Mouse (Mus musculus): Measurements from ENCODE around the gene Gm1110. TPM values are rescaled to one million over a fixed set of nuclear protein-coding genes. Genes with fewer than 3 reads are reported as not detected.
"Not testable (repeated sequence)": the region's sequence is repeated elsewhere in the genome, so short reads cannot be mapped to it uniquely, and the experiment has no call there.

Gene Gm1110
- total RNA-seq (2014; fragmentation: Nextera tagmentation) (not detected in 2 replicates), total RNA-seq (2017) (0.22 TPM in 1 of 2 replicates, not detected in the other), polyA plus RNA-seq (2012) (not detected in 2 replicates)

DNA sequence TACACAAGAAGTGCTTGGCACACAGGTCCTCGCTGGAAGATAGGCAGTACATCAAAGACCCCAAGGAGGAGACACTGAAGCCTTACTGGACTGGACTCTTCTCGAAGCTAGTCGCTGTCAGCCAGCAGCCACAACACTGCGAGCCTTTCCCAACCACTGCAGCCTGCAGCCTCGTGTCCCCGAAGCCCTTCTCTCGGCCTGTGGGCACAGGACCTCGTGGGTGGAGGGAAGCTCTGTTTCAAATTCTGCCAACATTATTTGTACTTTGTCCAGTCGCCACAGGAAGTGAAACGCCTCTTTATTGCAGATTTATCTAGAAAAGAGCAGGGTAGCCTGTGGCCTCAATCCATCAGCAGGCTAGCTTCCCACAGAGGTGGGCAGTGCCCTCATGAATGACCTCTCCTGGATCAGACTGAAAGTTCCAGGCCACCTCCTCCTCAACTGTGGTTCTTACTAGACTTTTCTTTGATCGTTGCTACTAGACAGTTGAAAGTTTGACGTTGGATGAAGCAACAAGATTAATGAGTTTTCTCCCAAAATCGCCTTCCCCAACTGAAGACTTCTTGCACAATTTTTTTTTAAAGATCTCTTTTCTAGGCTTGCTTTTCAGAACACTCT is at the start of gene Gm1110:
Gene Gm1110 (minus strand): TSS at position 203 of the 618 bp plus-strand sequence.
- TF ChIP-seq POLR2AphosphoS5 (IDR thresholded peaks at IDR 0.05; ENCODE audit: insufficient replicate concordance, low read depth, low read length): no peak
- no peak for TF ChIP-seq GATA1 (IDR thresholded peaks at IDR 0.05; ENCODE audit: borderline replicate concordance, low read length)
- no peak for TF ChIP-seq CTCF (IDR thresholded peaks at IDR 0.05; ENCODE audit: low read depth, low read length)
- TF ChIP-seq GATA2 (IDR thresholded peaks at IDR 0.05; ENCODE audit: borderline replicate concordance, low read depth, low read length): no peak
- no peak for TF ChIP-seq TAL1 (conservative IDR thresholded peaks at IDR 0.05; ENCODE audit: low read depth, low read length)
- no peak for ATAC-seq (ENCODE audit: extremely low read depth, insufficient number of reproducible peaks, low FRiP score, poor library complexity, severe bottlenecking)
- H3K4me3 ChIP-seq (ENCODE audit: low read depth, low read length): no peak within 1 kb of the TSS

DNA sequence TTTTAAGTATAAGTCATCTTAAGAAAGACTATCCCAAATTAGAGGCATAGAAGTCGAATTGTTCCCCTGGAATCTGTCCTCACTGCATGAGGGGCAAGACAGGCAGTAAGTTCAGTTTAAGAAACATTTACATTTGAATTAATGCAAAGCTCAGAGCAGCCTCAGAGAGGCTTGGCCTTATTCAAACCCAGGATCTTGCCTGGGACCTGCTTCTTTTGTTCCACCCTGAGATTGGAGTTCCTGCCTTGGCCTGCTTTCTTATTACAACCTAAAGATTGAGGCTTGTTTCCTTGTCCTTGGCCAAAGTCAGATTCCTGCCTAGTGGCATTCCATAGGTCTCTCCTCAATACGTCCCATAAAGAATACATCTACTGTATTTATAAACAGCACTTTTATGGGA is 24.9 kb upstream of the Gm1110 start:
- DNase-seq (ENCODE audit: low spot score): no peak
- no peaks in the 10 kb centered on the region for H3K36me3 ChIP-seq (replicated peaks)
- TF ChIP-seq POLR2AphosphoS5 (IDR thresholded peaks at IDR 0.05; ENCODE audit: insufficient replicate concordance, low read depth, low read length) (no peak), CTCF (IDR thresholded peaks at IDR 0.05; ENCODE audit: low read depth, low read length) (no peak), GATA1 (IDR thresholded peaks at IDR 0.05; ENCODE audit: borderline replicate concordance, low read length) (no peak), TAL1 (conservative IDR thresholded peaks at IDR 0.05; ENCODE audit: low read depth, low read length) (no peak), GATA2 (IDR thresholded peaks at IDR 0.05; ENCODE audit: borderline replicate concordance, low read depth, low read length) (no peak)
- H3K4me1 ChIP-seq (ENCODE audit: insufficient read depth, low read depth, low read length): no peaks in the 10 kb centered on the region
- no peaks in the 10 kb centered on the region for H3K9me3 ChIP-seq (replicated peaks)
- no peak for ATAC-seq (ENCODE audit: extremely low read depth, insufficient number of reproducible peaks, low FRiP score, poor library complexity, severe bottlenecking)
- no peaks in the 10 kb centered on the region for H3K27me3 ChIP-seq (ENCODE audit: insufficient read depth, low read length)
- H3K4me3 ChIP-seq (ENCODE audit: low read depth, low read length): no peak overlapping the region

More for the DNA sequence above, at the start of gene Gm1110:
- Histone ChIP-seq H3K36me3 (replicated peaks) (no peaks in the 10 kb centered on the region), H3K27me3 (ENCODE audit: insufficient read depth, low read length) (peaks cover 3% of the 10 kb centered on the region; the same call in 1 of the 2 replicates), H3K4me1 (ENCODE audit: insufficient read depth, low read depth, low read length) (no peaks in the 10 kb centered on the region), H3K9me3 (replicated peaks) (no peaks in the 10 kb centered on the region)
- DNase-seq (ENCODE audit: low spot score): no peak

- TF ChIP-seq CTCF (IDR thresholded peaks at IDR 0.05; ENCODE audit: low read depth, low read length): no peak
- no peak for TF ChIP-seq POLR2AphosphoS5 (IDR thresholded peaks at IDR 0.05; ENCODE audit: insufficient replicate concordance, low read depth, low read length)
- TF ChIP-seq GATA2 (IDR thresholded peaks at IDR 0.05; ENCODE audit: borderline replicate concordance, low read depth, low read length): no peak
- no peak for TF ChIP-seq GATA1 (IDR thresholded peaks at IDR 0.05; ENCODE audit: borderline replicate concordance, low read length)
- TF ChIP-seq TAL1 (conservative IDR thresholded peaks at IDR 0.05; ENCODE audit: low read depth, low read length): no peak
- Histone ChIP-seq H3K4me1 (ENCODE audit: insufficient read depth, low read depth, low read length) (no peaks in the 10 kb centered on the region), H3K9me3 (replicated peaks) (no peaks in the 10 kb centered on the region), H3K27me3 (ENCODE audit: insufficient read depth, low read length) (peaks cover 3% of the 10 kb centered on the region; the same call in 1 of the 2 replicates), H3K4me3 (ENCODE audit: low read depth, low read length) (no peak overlapping the region), H3K36me3 (replicated peaks) (no peaks in the 10 kb centered on the region)
- ATAC-seq (ENCODE audit: extremely low read depth, insufficient number of reproducible peaks, low FRiP score, poor library complexity, severe bottlenecking) (no peak), DNase-seq (ENCODE audit: low spot score) (no peak)
Measured at GRCm38 (mm10) chr9:26924146-26924545, 1.2 kb upstream of the Gm1110 start.

- H3K27me3 ChIP-seq (ENCODE audit: insufficient read depth, low read length): peaks cover 3% of the 10 kb centered on the region; the same call in 1 of the 2 replicates
- H3K36me3 ChIP-seq (replicated peaks): no peaks in the 10 kb centered on the region
- DNase-seq (ENCODE audit: low spot score) (no peak), ATAC-seq (ENCODE audit: extremely low read depth, insufficient number of reproducible peaks, low FRiP score, poor library complexity, severe bottlenecking) (no peak)
- TF ChIP-seq CTCF (IDR thresholded peaks at IDR 0.05; ENCODE audit: low read depth, low read length) (no peak), GATA1 (IDR thresholded peaks at IDR 0.05; ENCODE audit: borderline replicate concordance, low read length) (no peak), POLR2AphosphoS5 (IDR thresholded peaks at IDR 0.05; ENCODE audit: insufficient replicate concordance, low read depth, low read length) (no peak), GATA2 (IDR thresholded peaks at IDR 0.05; ENCODE audit: borderline replicate concordance, low read depth, low read length) (no peak), TAL1 (conservative IDR thresholded peaks at IDR 0.05; ENCODE audit: low read depth, low read length) (no peak)
- H3K4me1 ChIP-seq (ENCODE audit: insufficient read depth, low read depth, low read length): no peaks in the 10 kb centered on the region
- H3K4me3 ChIP-seq (ENCODE audit: low read depth, low read length): no peak overlapping the region
- no peaks in the 10 kb centered on the region for H3K9me3 ChIP-seq (replicated peaks)
Measured at GRCm38 (mm10) chr9:26919778-26920177, 3.1 kb downstream of the Gm1110 start.

GRCm38 (mm10) chr9:26913150-26913549 is 9.8 kb downstream of the Gm1110 start:
- no peaks in the 10 kb centered on the region for H3K4me1 ChIP-seq (ENCODE audit: insufficient read depth, low read depth, low read length)
- TF ChIP-seq TAL1 (conservative IDR thresholded peaks at IDR 0.05; ENCODE audit: low read depth, low read length) (no peak), GATA2 (IDR thresholded peaks at IDR 0.05; ENCODE audit: borderline replicate concordance, low read depth, low read length) (no peak), CTCF (IDR thresholded peaks at IDR 0.05; ENCODE audit: low read depth, low read length) (no peak), POLR2AphosphoS5 (IDR thresholded peaks at IDR 0.05; ENCODE audit: insufficient replicate concordance, low read depth, low read length) (no peak), GATA1 (IDR thresholded peaks at IDR 0.05; ENCODE audit: borderline replicate concordance, low read length) (no peak)
- ATAC-seq (ENCODE audit: extremely low read depth, insufficient number of reproducible peaks, low FRiP score, poor library complexity, severe bottlenecking) (no peak), DNase-seq (ENCODE audit: low spot score) (no peak)
- no peaks in the 10 kb centered on the region for H3K36me3 ChIP-seq (replicated peaks)
- H3K27me3 ChIP-seq (ENCODE audit: insufficient read depth, low read length): no peaks in the 10 kb centered on the region
- no peaks in the 10 kb centered on the region for H3K9me3 ChIP-seq (replicated peaks)
- H3K4me3 ChIP-seq (ENCODE audit: low read depth, low read length): no peak overlapping the region

DNA sequence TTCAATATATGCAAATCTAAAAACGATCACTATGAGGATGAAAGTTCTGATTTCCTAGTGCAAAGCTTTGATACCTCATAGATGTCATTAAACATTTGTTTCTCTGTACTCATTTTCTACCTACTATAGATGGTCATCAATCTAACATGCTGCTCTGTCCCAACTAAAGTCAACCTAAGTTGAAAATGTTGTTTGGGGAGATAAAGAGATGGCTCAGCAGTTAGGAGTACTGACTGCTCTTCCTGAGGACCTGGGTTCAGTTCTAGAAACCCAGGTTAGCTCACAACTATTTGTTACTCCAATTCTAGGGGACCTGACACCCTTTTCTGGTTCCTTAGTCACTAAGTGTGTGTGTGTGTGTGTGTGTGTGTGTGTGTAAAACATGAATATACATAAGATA is 11.7 kb downstream of the Gm1110 start:
- DNase-seq (ENCODE audit: low spot score): no peak
- no peak for ATAC-seq (ENCODE audit: extremely low read depth, insufficient number of reproducible peaks, low FRiP score, poor library complexity, severe bottlenecking)
- no peaks in the 10 kb centered on the region for H3K4me1 ChIP-seq (ENCODE audit: insufficient read depth, low read depth, low read length)
- H3K36me3 ChIP-seq (replicated peaks): no peaks in the 10 kb centered on the region
- no peaks in the 10 kb centered on the region for H3K27me3 ChIP-seq (ENCODE audit: insufficient read depth, low read length)
- H3K4me3 ChIP-seq (ENCODE audit: low read depth, low read length): no peak overlapping the region
- H3K9me3 ChIP-seq (replicated peaks): no peaks in the 10 kb centered on the region
- no peak for TF ChIP-seq GATA2 (IDR thresholded peaks at IDR 0.05; ENCODE audit: borderline replicate concordance, low read depth, low read length)
- no peak for TF ChIP-seq CTCF (IDR thresholded peaks at IDR 0.05; ENCODE audit: low read depth, low read length)
- no peak for TF ChIP-seq TAL1 (conservative IDR thresholded peaks at IDR 0.05; ENCODE audit: low read depth, low read length)
- no peak for TF ChIP-seq GATA1 (IDR thresholded peaks at IDR 0.05; ENCODE audit: borderline replicate concordance, low read length)
- TF ChIP-seq POLR2AphosphoS5 (IDR thresholded peaks at IDR 0.05; ENCODE audit: insufficient replicate concordance, low read depth, low read length): no peak

DNA sequence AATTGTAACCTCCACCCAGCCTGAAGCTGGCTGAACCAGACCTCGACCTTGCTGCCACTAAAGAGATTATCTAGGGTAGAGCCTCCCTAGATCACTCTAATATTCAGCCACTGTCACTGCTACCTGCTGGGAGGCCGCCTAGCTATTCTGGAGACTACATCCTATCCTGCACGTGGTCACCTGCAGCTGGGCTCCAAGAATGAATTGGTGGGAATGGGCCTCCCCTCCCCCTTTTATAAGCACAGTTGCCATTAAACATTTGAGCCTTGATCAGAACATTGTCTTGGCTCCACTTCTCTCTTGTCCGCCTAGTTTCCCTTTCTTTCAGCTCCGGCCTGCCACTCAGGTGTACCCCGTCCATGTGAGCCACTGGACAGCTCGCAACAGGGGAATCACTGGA is 53.1 kb downstream of the Gm1110 start:
- H3K4me1 ChIP-seq (ENCODE audit: insufficient read depth, low read depth, low read length); H3K27me3 ChIP-seq (ENCODE audit: insufficient read depth, low read length); H3K4me3 ChIP-seq (ENCODE audit: low read depth, low read length); DNase-seq (ENCODE audit: low spot score); H3K36me3 ChIP-seq (replicated peaks); ATAC-seq (ENCODE audit: extremely low read depth, insufficient number of reproducible peaks, low FRiP score, poor library complexity, severe bottlenecking); H3K9me3 ChIP-seq (replicated peaks): not testable (repeated sequence)

Data from G1E (cell line).